In the genomic region with DNA sequence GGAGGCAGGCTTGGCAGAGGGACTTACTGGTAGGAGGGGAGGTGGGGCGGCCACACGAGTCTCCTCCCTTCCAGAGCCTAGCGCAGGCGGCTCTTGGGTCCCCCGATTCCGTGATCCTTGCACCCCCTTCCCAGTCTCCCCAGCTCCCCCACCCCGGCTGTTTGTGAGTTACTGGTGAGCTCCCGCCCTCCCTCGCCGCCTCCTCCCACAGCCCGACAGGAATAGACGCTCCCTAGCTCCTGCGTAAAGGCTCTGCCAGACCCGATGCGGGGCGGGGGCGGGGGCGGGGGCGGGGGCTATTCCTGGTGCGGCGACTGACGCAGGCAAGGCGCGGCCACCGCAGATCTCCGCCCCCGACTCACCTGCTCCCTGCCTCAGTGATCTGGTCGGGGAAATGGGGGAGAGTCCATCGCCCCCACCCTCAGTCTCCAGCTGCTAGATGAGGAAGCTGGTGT, we compare ENCODE assay signal across 8 mouse cellular contexts.
DNase-seq lines count a peak whose midpoint lies in the region; ATAC-seq and TF ChIP-seq lines count a peak whose summit lies in the region.

No protein-coding gene starts in this region.

- no peak for DNase-seq in lung, embryonic 14.5 days
- no peak for DNase-seq in lung, postnatal 36 days
- DNase-seq in layer of hippocampus, postnatal 10 days (ENCODE audit: low spot score in 2 of 2): peak; percentile 61 to 62
- no peak for DNase-seq in adrenal gland, postnatal 4 days (ENCODE audit: low spot score in 2 of 2)
- DNase-seq in cerebellum, adult 11-12 months: no peak
- DNase-seq in adrenal gland, postnatal 36 days: no peak

- TF ChIP-seq CTCF in lung, embryonic 14.5 days (IDR thresholded peaks at IDR 0.05; ENCODE audit: low read depth): no peak

- no peaks in the 10 kb centered on the region for H3K9me3 ChIP-seq in lung, embryonic 14.5 days (ENCODE audit: low read depth, low read length)
- no peaks in the 10 kb centered on the region for H3K9me3 ChIP-seq in forebrain, embryonic 16.5 days (ENCODE audit: control insufficient read depth, low read length)
- H3K9me3 ChIP-seq in neural tube, embryonic 12.5 days: no peaks in the 10 kb centered on the region

- peaks cover 8% of the 10 kb centered on the region for H3K4me1 ChIP-seq in lung, embryonic 14.5 days (ENCODE audit: insufficient read depth)
- peaks cover 33% of the 10 kb centered on the region for H3K4me1 ChIP-seq in forebrain, embryonic 16.5 days (replicated peaks; ENCODE audit: control insufficient read depth, insufficient read depth, low read length)
- peaks cover 28% of the 10 kb centered on the region for H3K4me1 ChIP-seq in neural tube, embryonic 12.5 days

- H3K4me2 ChIP-seq in lung, embryonic 14.5 days: peak overlapping the region; percentile 46
- peak overlapping the region; percentile 41 for H3K4me2 ChIP-seq in forebrain, embryonic 16.5 days (ENCODE audit: low read length)
- H3K4me2 ChIP-seq in neural tube, embryonic 12.5 days (replicated peaks): peak overlapping the region; percentile 39

- H3K36me3 ChIP-seq in lung, embryonic 14.5 days (ENCODE audit: insufficient read depth): no peaks in the 10 kb centered on the region
- H3K36me3 ChIP-seq in forebrain, embryonic 16.5 days (ENCODE audit: control insufficient read depth, insufficient read depth): no peaks in the 10 kb centered on the region
- no peaks in the 10 kb centered on the region for H3K36me3 ChIP-seq in neural tube, embryonic 12.5 days

- peaks cover 47% of the 10 kb centered on the region for H3K27me3 ChIP-seq in lung, embryonic 14.5 days (ENCODE audit: insufficient read depth, low read length)
- H3K27me3 ChIP-seq in forebrain, embryonic 16.5 days (replicated peaks; ENCODE audit: control insufficient read depth, insufficient read depth, low read length): peaks cover 31% of the 10 kb centered on the region
- peaks cover 36% of the 10 kb centered on the region for H3K27me3 ChIP-seq in neural tube, embryonic 12.5 days (replicated peaks)

- H3K9ac ChIP-seq in lung, embryonic 14.5 days: no peak overlapping the region
- H3K9ac ChIP-seq in forebrain, embryonic 16.5 days (replicated peaks; ENCODE audit: low read depth, low read length): 0 out of 2 replicates have a peak overlapping the region, but pooled peaks have one; percentile 4
- H3K9ac ChIP-seq in neural tube, embryonic 12.5 days: no peak overlapping the region

- ATAC-seq in lung, embryonic 14.5 days (ENCODE audit: insufficient read depth): no peak
- no peak for ATAC-seq in forebrain, embryonic 16.5 days
- no peak for ATAC-seq in neural tube, embryonic 12.5 days (ENCODE audit: low FRiP score, low read depth)

- H3K4me3 ChIP-seq in lung, embryonic 14.5 days (ENCODE audit: low read depth, low read length): 0 out of 2 replicates have a peak overlapping the region, but pooled peaks have one; percentile 3
- H3K4me3 ChIP-seq in forebrain, embryonic 16.5 days (replicated peaks; ENCODE audit: low read length): peak overlapping the region; percentile 12; the same call in 1 of the 2 replicates
- no peak overlapping the region for H3K4me3 ChIP-seq in neural tube, embryonic 12.5 days

- H3K27ac ChIP-seq in lung, embryonic 14.5 days (ENCODE audit: low read depth): no peak overlapping the region
- no peak overlapping the region for H3K27ac ChIP-seq in forebrain, embryonic 16.5 days (ENCODE audit: low read length)
- no peak overlapping the region for H3K27ac ChIP-seq in neural tube, embryonic 12.5 days

- 3% methylated on average over 28 of the region's 29 CpGs for WGBS in lung, embryonic 14.5 days
- WGBS in forebrain, embryonic 16.5 days: 1% methylated on average over 27 of the region's 29 CpGs
- 2% methylated on average over 29 of the region's 29 CpGs for WGBS in neural tube, embryonic 12.5 days

Comparison
In these comparisons a context has a peak if more than half of its experiments do, and no peak if none do; other contexts are left out.
1. DNase-seq: peak in layer of hippocampus, postnatal 10 days (2 of 2); none in lung, embryonic 14.5 days (single experiment), lung, postnatal 36 days (single experiment), adrenal gland, postnatal 4 days (0 of 2), cerebellum, adult 11-12 months (single experiment) and adrenal gland, postnatal 36 days (0 of 2).
2. Peak in every context shown above with its lines, with median percentiles within 50 percentile points of each other: H3K4me2 ChIP-seq.